Mouse (Mus musculus): ENCODE measurements around the gene Micall1. TPM values are rescaled to one million over a fixed set of nuclear protein-coding genes. Genes with fewer than 3 reads are reported as not detected.

Gene Micall1
- polyA plus RNA-seq, 1 experiment from 2014 or later: 5.5 TPM

DNA sequence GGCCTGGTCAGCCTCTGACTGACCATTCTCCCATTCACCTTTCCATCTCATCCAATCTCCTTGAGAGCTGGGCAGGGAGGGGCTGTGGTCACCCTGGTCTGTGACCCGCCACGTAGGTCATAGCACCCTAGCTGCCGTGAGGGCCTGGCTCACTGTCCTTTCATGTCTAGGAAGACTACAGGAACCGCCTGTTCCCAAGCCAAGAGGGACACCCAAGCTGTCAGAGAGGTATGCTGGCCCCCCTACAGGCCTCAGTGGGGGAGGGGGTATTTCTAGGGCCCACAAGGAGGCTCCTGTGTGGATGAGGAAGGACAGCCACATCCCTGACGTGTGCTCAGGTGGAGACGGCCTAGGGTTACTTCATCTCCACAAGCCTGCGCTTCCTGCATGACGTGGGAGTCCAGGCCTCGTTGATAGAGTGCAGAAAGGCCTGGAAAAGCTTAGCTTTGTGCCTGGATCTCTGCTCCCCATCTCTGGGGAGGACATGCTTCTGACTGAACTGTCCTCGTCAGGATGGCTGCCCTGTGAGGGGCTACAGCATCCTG lies 15.7 kb downstream of the Micall1 start:
- no peak overlapping the region for H3K4me3 ChIP-seq
- peaks cover 5% of the 10 kb centered on the region; the same call in 1 of the 2 replicates for H3K9me3 ChIP-seq
- no peaks in the 10 kb centered on the region for H3K4me1 ChIP-seq
- WGBS: 88% methylated on average over 10 of the region's 10 CpGs
- peaks cover 70% of the 10 kb centered on the region for H3K36me3 ChIP-seq (replicated peaks)
- H3K27ac ChIP-seq: no peak overlapping the region
- no peak for DNase-seq (ENCODE audit: extremely low spot score, low spot score)
- H3K27me3 ChIP-seq (ENCODE audit: poor library complexity, severe bottlenecking): no peaks in the 10 kb centered on the region

DNA sequence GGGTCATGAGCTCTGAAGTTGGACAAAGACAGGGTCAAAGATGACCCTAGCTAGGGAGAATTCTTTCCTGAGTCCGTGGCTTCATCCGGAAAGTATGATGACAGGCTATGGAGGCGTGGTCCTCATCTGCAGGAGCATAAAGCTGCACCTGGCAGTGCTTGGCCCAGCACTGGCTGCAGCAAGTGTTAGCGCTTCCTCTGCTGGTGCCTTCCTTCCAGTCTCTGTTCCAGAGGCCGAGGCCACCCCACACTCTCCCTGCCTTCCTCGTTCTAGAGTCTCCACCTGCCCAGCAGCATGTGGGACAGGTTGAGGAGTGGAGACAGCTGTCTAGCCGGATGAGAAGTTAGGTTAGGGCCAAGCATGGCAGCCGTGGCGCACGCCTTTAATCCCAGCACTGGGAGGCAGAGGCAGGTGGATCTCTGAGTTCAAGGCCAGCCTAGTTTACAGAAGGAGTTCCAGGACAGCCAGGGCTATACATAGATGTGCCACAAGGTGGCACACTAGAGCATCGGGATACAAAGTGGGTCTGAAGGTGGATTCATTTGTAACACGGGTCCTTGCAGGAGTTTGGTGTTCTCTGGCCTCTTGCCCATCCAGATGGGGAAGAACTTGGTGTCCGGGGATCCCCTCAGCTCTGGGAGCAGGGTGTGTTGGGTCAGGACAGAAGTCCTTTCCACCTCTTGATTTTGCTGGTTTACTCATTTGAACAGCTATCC lies 17.7 kb downstream of the Micall1 start:
- H3K4me1 ChIP-seq: no peaks in the 10 kb centered on the region
- WGBS: 88% methylated on average over 13 of the region's 13 CpGs
- H3K36me3 ChIP-seq (replicated peaks): peaks cover 81% of the 10 kb centered on the region
- no peak overlapping the region for H3K4me3 ChIP-seq
- DNase-seq (ENCODE audit: extremely low spot score, low spot score): peak; percentile 42
- H3K27me3 ChIP-seq (ENCODE audit: poor library complexity, severe bottlenecking): no peaks in the 10 kb centered on the region
- no peak overlapping the region for H3K27ac ChIP-seq
- H3K9me3 ChIP-seq: peaks cover 5% of the 10 kb centered on the region; the same call in 1 of the 2 replicates

- Histone ChIP-seq H3K27ac (no peak overlapping the region), H3K27me3 (ENCODE audit: poor library complexity, severe bottlenecking) (no peaks in the 10 kb centered on the region), H3K4me1 (no peaks in the 10 kb centered on the region), H3K36me3 (replicated peaks) (peaks cover 88% of the 10 kb centered on the region), H3K9me3 (peaks cover 5% of the 10 kb centered on the region; the same call in 1 of the 2 replicates), H3K4me3 (no peak overlapping the region)
- 94% methylated on average over 12 of the region's 12 CpGs for WGBS
- DNase-seq (ENCODE audit: extremely low spot score, low spot score): no peak
Observed at GRCm38 (mm10) chr15:79127101-79127500, 18.4 kb downstream of the Micall1 start.

- DNase-seq (ENCODE audit: extremely low spot score, low spot score): no peak
- H3K4me3 ChIP-seq: no peak overlapping the region
- H3K27me3 ChIP-seq (ENCODE audit: poor library complexity, severe bottlenecking): no peaks in the 10 kb centered on the region
- 93% methylated on average over 5 of the region's 5 CpGs for WGBS
- no peaks in the 10 kb centered on the region for H3K4me1 ChIP-seq
- peaks cover 91% of the 10 kb centered on the region for H3K36me3 ChIP-seq (replicated peaks)
- peaks cover 5% of the 10 kb centered on the region; the same call in 1 of the 2 replicates for H3K9me3 ChIP-seq
- H3K27ac ChIP-seq: no peak overlapping the region
Observed at GRCm38 (mm10) chr15:79128208-79128607, 19.5 kb downstream of the Micall1 start.

DNA sequence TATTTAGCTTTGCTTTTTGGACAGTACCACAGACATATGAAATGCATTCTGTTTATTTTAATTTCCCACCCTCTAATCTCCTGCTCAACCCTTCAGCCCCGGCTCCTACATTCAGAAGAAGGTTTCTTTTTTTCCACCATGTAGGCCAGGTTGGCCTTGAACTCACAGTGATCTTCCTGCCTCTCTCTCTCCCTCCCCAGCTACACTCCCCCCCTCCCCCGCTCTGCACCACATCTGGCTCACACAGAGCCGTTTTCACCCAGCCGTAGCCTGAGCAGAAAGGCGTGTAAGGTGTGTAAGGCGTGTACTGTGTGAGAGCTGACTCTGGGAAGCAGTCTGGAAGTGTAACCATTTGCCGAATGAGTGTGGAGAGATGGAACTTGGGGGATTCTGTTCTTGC lies 20.6 kb downstream of the Micall1 start:
- H3K36me3 ChIP-seq (replicated peaks): peaks cover 93% of the 10 kb centered on the region
- WGBS: 91% methylated on average over 7 of the region's 7 CpGs
- H3K9me3 ChIP-seq: peaks cover 5% of the 10 kb centered on the region; the same call in 1 of the 2 replicates
- H3K27ac ChIP-seq: no peak overlapping the region
- no peak for DNase-seq (ENCODE audit: extremely low spot score, low spot score)
- no peaks in the 10 kb centered on the region for H3K4me1 ChIP-seq
- H3K4me3 ChIP-seq: no peak overlapping the region
- no peaks in the 10 kb centered on the region for H3K27me3 ChIP-seq (ENCODE audit: poor library complexity, severe bottlenecking)

- WGBS: 89% methylated on average over 10 of the region's 10 CpGs
Observed at GRCm38 (mm10) chr15:79130782-79131181, 22.1 kb downstream of the Micall1 start.

GRCm38 (mm10) chr15:79131442-79131841 lies 22.7 kb downstream of the Micall1 start:
- H3K36me3 ChIP-seq (replicated peaks): peaks cover 73% of the 10 kb centered on the region
- peaks cover 10% of the 10 kb centered on the region for H3K4me1 ChIP-seq
- peaks cover 5% of the 10 kb centered on the region; the same call in 1 of the 2 replicates for H3K9me3 ChIP-seq
- H3K27ac ChIP-seq: no peak overlapping the region
- no peaks in the 10 kb centered on the region for H3K27me3 ChIP-seq (ENCODE audit: poor library complexity, severe bottlenecking)
- WGBS: 81% methylated on average over 7 of the region's 7 CpGs
- DNase-seq (ENCODE audit: extremely low spot score, low spot score): no peak
- H3K4me3 ChIP-seq: no peak overlapping the region

More at GRCm38 (mm10) chr15:79130782-79131181, 22.1 kb downstream of the Micall1 start:
- Histone ChIP-seq H3K9me3 (peaks cover 5% of the 10 kb centered on the region; the same call in 1 of the 2 replicates), H3K36me3 (replicated peaks) (peaks cover 79% of the 10 kb centered on the region), H3K27ac (no peak overlapping the region), H3K4me1 (peaks cover 4% of the 10 kb centered on the region), H3K27me3 (ENCODE audit: poor library complexity, severe bottlenecking) (no peaks in the 10 kb centered on the region), H3K4me3 (no peak overlapping the region)
- no peak for DNase-seq (ENCODE audit: extremely low spot score, low spot score)

- WGBS: 91% methylated on average over 6 of the region's 6 CpGs
- no peaks in the 10 kb centered on the region for H3K27me3 ChIP-seq (ENCODE audit: poor library complexity, severe bottlenecking)
- peaks cover 2% of the 10 kb centered on the region; the same call in 1 of the 2 replicates for H3K9me3 ChIP-seq
Observed at GRCm38 (mm10) chr15:79133191-79133661, 24.5 kb downstream of the Micall1 start.

GRCm38 (mm10) chr15:79134496-79135270 lies 26.0 kb downstream of the Micall1 start:
- H3K27ac ChIP-seq: no peak overlapping the region

More at GRCm38 (mm10) chr15:79133191-79133661, 24.5 kb downstream of the Micall1 start:
- Histone ChIP-seq H3K4me1 (peaks cover 10% of the 10 kb centered on the region), H3K4me3 (no peak overlapping the region), H3K27ac (no peak overlapping the region), H3K36me3 (replicated peaks) (peaks cover 55% of the 10 kb centered on the region)
- DNase-seq (ENCODE audit: extremely low spot score, low spot score): no peak

DNA sequence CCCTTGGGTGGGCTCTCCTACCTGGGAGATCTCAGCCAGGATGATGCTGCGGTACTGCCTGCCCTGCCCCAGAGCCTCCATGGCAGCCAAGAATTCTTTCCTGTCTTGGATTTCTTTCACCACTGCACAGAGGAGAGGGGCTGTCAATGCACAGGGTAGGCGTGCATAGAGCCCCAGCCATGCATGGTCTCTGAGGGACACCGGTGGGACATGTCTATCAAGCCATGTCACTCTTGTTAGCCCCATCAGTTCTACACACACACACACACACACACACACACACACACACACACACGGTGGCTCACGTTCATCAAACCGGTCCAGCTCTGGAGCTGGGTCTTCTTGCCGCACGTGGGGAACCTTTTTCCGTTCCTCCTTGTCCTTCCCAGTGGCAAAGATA lies 26.6 kb downstream of the Micall1 start:
- DNase-seq (ENCODE audit: extremely low spot score, low spot score): no peak
- 85% methylated on average over 9 of the region's 9 CpGs for WGBS
- peaks cover 11% of the 10 kb centered on the region for H3K4me1 ChIP-seq
- H3K4me3 ChIP-seq: no peak overlapping the region
- H3K36me3 ChIP-seq (replicated peaks): peaks cover 39% of the 10 kb centered on the region
- no peak overlapping the region for H3K27ac ChIP-seq
- no peaks in the 10 kb centered on the region for H3K9me3 ChIP-seq
- H3K27me3 ChIP-seq (ENCODE audit: poor library complexity, severe bottlenecking): no peaks in the 10 kb centered on the region

More at GRCm38 (mm10) chr15:79134496-79135270, 26.0 kb downstream of the Micall1 start:
- Histone ChIP-seq H3K36me3 (replicated peaks) (peaks cover 45% of the 10 kb centered on the region), H3K9me3 (no peaks in the 10 kb centered on the region), H3K27me3 (ENCODE audit: poor library complexity, severe bottlenecking) (no peaks in the 10 kb centered on the region), H3K4me1 (peaks cover 10% of the 10 kb centered on the region), H3K4me3 (no peak overlapping the region)
- DNase-seq (ENCODE audit: extremely low spot score, low spot score): no peak
- 89% methylated on average over 9 of the region's 9 CpGs for WGBS

- Histone ChIP-seq H3K36me3 (replicated peaks) (peaks cover 32% of the 10 kb centered on the region), H3K4me3 (no peak overlapping the region), H3K27ac (no peak overlapping the region), H3K9me3 (no peaks in the 10 kb centered on the region), H3K27me3 (ENCODE audit: poor library complexity, severe bottlenecking) (no peaks in the 10 kb centered on the region), H3K4me1 (peaks cover 17% of the 10 kb centered on the region)
- DNase-seq (ENCODE audit: extremely low spot score, low spot score): no peak
- 72% methylated on average over 11 of the region's 11 CpGs for WGBS
Observed at GRCm38 (mm10) chr15:79135783-79136575, 27.3 kb downstream of the Micall1 start.

GRCm38 (mm10) chr15:79139640-79140039 lies 30.9 kb downstream of the Micall1 start:
- no peaks in the 10 kb centered on the region for H3K27me3 ChIP-seq (ENCODE audit: poor library complexity, severe bottlenecking)
- no peak overlapping the region for H3K4me3 ChIP-seq
- whole genome bisulfite sequencing: 58% methylated on average over 10 of the region's 10 CpGs

More at GRCm38 (mm10) chr15:79139640-79140039, 30.9 kb downstream of the Micall1 start:
- H3K27ac ChIP-seq: no peak overlapping the region
- peaks cover 39% of the 10 kb centered on the region for H3K4me1 ChIP-seq
- no peak for DNase-seq (ENCODE audit: extremely low spot score, low spot score)
- H3K9me3 ChIP-seq: no peaks in the 10 kb centered on the region
- peaks cover 19% of the 10 kb centered on the region for H3K36me3 ChIP-seq (replicated peaks)

Data from forebrain, embryonic 10.5 days (tissue).